Mouse (Mus musculus) olfactory bulb, adult 2 months (tissue): ENCODE results near the gene Mical2.

Source experiments
- CTCF ChIP-seq: fragments of 200-500 bp; IDR thresholded peaks from 2 replicates; pipeline ENCODE4 v1.5.1; 2012; ENCODE audit warnings: low read depth, mild to moderate bottlenecking, low read length, moderate library complexity; ENCODE audit not compliant: insufficient read depth
- POLR2A ChIP-seq: fragments of 200-500 bp; IDR thresholded peaks from 2 replicates; pipeline ENCODE4 v1.6.1; 2012; ENCODE audit warnings: mild to moderate bottlenecking, low read depth, low read length, moderate library complexity; ENCODE audit not compliant: insufficient read depth

DNA sequence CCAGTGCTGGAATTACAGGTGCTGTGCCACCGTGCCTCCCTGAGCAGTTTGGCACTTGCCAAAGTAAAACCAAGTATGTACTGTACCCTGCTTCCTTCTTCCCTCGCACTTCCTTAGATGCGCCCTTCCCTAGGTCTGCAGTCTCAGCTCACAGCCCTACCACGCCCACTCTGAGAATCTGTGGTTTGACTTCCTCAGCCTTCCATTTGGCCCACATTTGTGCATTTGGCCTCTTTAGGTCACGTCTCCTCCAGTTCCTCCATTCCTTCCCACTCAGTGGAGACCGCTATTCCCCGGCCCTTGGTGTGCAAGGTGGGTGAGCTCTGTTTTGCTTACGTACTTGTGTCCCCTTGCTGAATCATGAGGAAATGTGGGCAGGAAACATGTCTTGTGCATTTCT lies 59.9 kb downstream of the Mical2 start:
- no peak for TF ChIP-seq POLR2A
- no peak for TF ChIP-seq CTCF
